Mouse (Mus musculus) adrenal gland (tissue): ENCODE measurements at regions not wholly inside any gene's neighbourhood (a gene's known extent, or its start where the extent isn't known, plus 50 kb on each side); places are given as distances from the start of the nearest gene placed in this dataset.
"Not testable (repeated sequence)": the region's sequence is repeated elsewhere in the genome, so short reads cannot be mapped to it uniquely, and the experiment has no call there.

Experiments
- intact Hi-C: fragments of 180-260 bp; cut with DNase I; formaldehyde crosslinking; loops from one replicate; pipeline ENCODE4 v1.15.1; 2025

DNA sequence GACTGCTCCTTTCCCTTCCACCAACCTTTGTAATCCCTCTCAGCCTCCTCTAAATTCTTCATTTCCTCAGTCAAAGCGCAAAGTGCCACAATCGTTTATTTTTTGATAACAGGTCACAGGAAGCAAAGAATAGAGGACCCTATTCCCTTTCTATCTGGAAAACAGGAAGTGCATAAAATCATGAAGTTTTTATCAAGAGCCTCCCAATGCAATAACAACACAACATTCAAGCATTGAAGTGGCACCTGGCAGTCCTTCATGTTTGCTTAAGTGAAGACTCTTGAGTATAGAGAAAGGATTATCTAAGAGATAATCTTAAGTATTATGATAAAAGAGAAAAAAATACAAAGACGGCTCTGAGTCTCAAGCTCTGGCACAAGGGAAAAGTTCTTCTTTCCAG lies 111.9 kb downstream of the Ibtk start:
- intact Hi-C loops: no loop called here

- intact Hi-C loops: no loop called here
Observed at GRCm38 (mm10) chr9:85636131-85636447, 113.0 kb downstream of the Ibtk start.

GRCm38 (mm10) chr9:85635438-85636130 lies 113.5 kb downstream of the Ibtk start:
- intact Hi-C loops: no loop called here

DNA sequence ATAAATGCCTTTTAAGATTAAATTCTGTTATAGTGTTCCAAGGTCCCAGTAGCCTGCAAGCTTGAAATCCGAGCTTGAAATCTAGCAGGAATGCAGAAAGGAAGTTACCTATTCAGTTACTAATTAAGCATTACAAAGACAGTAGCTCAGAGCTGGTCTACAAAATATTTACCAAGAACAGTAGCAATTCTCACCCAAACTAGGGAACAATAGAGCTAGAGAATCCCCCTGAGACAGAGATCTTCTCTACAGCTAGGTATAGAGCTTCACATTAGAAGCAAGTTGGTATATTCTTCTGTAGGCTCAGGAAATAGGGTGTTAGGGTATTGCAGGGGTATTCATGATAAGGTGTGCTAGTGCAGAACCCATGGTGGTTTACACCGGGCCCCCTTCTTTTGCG lies 114.3 kb downstream of the Ibtk start:
- intact Hi-C loops: not testable (repeated sequence)

GRCm38 (mm10) chr9:85617972-85618371 lies 131.2 kb downstream of the Ibtk start:
- intact Hi-C loops: no loop called here

- intact Hi-C loops: no loop called here
Observed at GRCm38 (mm10) chr9:85617177-85617777, 131.9 kb downstream of the Ibtk start.

DNA sequence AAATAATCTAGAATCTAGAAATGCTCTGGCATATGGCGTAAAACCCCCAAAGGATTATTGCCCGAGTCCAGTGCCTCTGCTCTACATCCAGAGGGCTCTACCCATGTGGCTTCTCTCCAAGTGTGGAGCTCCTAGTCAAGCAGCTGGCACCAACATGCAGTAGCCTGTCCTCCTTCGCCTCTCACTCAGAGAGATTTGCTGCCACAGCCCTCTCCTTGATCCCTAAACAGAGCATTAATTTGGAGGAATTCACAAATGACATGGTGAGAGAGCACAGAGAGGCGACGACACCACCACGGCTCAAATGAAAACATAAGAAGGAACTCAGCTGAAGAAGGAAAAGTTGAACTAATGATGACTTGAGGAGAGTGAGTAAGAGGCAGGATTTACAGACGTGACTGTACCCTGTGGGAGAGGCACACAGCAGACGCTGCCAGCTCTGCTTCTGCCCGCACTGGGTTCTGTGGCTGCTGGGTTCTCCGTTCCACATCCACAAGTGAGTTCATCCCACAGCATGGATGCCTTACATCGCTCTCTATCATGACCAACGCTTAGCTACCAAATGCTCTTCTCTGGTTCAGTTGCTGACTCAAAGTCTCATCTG lies 132.8 kb downstream of the Ibtk start:
- intact Hi-C loops: no loop called here

DNA sequence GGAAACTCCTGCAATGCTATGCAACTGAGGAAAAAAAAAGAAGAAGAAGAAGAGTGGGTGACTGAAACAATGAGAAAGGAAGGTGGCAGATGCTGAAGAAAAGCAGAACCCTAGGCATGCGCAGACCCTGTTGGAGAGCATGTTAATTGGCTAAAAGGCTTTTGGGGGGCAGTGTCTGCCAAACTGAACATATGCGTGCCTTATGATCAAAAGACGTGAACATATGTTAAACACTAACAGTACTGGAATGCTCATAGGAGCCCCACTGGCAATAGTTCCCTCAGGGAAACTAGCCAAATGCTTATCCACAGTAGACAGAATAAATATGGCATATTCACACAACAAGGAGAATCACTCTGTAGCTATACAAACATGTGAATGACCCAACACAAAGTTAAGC lies 140.0 kb downstream of the Ibtk start:
- intact Hi-C loops: no loop called here

- intact Hi-C loops: loop anchor here (5.0 to 10.0 kb wide), 3 partner anchors 1132 to 1642 kb away; no protein-coding TSS in a partner anchor
Observed at GRCm38 (mm10) chr9:85596959-85597358, 152.2 kb downstream of the Ibtk start.

DNA sequence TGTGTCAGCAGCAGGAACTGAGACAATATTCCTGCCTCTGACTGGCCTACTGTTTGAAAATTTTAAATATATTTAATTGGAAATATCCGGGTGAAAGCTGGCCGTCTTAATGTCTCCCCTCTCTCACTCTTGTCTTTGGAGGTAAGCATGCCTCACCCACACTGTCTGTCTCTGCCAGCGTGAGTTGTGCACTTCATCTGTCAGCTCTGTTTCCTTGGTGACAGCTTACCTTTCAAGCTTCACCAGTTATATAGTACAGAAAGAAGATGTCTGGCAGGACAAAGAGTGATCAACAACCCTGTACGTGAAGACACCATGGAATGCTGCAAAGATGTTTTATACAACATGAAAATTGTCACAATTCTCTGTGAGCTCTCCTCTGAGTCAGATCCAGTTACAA lies 155.3 kb downstream of the Ibtk start:
- intact Hi-C loops: loop anchor here (10.0 kb wide), 2 partner anchors 1129 to 1639 kb away; no protein-coding TSS in a partner anchor

- intact Hi-C loops: loop anchor here (10.0 kb wide), 2 partner anchors 1128 to 1638 kb away; no protein-coding TSS in a partner anchor
Observed at GRCm38 (mm10) chr9:85592639-85593038, 156.5 kb downstream of the Ibtk start.

DNA sequence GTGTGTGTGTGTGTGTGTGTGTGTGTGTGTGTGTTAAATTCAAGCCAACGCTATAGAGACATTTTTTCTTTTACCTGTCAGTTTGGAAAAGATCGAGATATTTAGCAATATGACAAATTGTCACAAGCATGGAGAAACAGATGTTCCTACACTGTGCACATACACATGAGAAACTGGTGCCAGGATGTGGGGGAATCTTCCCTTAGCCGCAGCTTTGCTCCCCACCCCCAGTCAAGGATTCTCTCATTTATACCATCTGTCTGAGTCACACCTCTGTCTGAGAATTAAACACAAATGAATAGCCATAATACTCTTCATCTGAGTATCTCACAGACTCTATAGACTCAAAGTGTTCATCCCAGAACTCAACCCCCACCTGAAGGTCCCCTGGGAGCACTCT lies 159.9 kb downstream of the Ibtk start:
- intact Hi-C loops: loop anchor here (5.0 kb wide), 1 partner anchor 262 kb away; the partner anchor contains the start of gene Tent5a

DNA sequence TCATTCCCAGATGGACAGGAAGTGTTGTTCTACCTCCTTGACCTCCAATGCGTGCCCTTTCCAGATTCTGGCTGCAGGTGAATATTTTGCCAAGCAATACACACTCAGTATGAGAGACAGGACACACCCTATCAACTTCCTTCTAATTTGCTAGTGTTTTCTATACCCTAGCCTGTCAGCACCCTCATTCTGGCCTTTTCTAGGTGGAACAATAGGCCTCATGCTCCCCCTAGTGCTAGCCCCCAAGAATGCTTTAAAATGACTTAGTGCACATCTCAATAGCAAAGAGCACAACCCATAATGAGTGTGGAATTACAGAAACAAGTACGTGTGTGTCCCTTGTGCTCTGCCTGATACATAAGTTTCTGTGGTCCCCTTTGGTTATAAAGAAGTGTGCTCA lies 161.1 kb downstream of the Ibtk start:
- intact Hi-C loops: loop anchor here (5.0 kb wide), 1 partner anchor 261 kb away; the partner anchor contains the start of gene Tent5a

GRCm38 (mm10) chr9:85581028-85581595 lies 168.0 kb downstream of the Ibtk start:
- intact Hi-C loops: no loop called here

GRCm38 (mm10) chr9:85577812-85578211 lies 171.3 kb downstream of the Ibtk start:
- intact Hi-C loops: no loop called here

DNA sequence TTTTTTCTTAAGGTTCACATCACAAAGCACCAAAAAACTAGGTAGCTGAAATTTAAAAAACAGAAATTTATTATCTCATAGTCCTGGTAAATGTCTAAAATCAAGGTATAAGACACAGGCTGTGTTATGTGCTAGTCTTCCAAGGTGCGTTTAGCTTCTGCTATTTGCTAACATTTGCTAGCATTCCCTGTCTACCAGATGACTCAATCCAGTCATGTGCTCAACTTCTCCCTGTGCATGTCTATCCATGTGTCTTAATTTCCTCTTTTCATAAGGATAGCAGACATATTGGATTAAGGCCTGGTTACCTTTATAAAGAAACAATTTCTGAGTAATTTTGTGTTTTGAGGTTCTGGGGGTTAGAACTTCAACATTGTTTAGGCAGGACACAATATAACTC lies 171.8 kb downstream of the Ibtk start:
- intact Hi-C loops: no loop called here

DNA sequence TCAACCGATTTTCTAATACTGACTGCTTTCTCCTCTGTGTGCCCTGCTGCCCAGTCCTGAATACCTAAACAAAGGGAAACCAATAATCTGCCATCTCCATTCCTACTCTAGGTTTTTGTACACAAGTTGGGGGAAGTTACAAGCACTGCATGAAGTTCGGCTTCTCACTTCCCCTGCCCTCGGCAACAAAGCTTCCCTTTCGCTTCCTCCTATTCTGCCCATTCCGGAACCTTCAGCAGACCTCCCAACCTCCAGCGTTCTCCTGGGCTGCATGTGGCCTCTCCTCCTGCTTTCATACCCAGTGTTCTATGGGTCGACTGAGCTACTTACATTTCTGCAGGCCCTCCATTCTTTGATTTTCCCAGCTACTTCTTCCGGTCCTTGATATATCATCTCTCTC lies 180.3 kb downstream of the Ibtk start:
- intact Hi-C loops: no loop called here

DNA sequence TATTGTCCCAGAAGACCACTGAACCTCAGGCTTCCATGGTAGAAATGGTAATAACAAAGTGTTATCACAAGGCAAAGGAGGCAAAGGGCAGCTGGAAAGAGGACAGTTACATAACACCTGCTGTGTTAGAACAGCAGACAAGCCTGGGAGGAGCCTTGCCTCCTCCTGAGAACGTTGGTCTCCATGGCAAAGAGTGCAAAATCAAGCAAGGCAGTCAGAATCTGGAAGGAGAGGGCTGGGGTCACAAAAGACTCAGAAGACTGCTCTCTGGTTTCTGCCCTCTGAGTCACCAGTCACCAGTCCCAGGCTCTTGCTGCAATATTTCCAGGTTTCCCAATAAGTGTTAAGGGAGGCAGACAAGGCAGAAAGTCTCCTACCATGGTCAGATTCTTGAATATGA lies 197.3 kb downstream of the Ibtk start:
- intact Hi-C loops: no loop called here

DNA sequence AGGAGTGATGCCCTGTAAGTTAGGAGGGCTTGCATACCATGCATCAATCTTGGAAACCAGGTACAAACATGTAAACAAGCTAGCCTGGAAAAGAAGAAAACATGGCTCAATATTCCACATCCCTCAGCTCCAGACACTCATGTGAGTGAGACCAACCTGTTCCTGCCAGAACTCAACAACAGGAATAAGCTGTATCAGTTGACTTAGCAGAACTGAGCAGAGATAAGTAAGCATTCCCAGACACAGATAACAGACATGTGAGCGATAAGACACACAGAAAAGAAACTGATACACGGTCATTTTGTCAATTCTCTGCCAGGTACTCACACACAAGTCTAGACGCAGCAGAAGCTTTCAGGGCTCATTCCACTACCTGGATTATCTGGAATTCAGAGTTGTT lies 198.7 kb downstream of the Ibtk start:
- intact Hi-C loops: no loop called here

DNA sequence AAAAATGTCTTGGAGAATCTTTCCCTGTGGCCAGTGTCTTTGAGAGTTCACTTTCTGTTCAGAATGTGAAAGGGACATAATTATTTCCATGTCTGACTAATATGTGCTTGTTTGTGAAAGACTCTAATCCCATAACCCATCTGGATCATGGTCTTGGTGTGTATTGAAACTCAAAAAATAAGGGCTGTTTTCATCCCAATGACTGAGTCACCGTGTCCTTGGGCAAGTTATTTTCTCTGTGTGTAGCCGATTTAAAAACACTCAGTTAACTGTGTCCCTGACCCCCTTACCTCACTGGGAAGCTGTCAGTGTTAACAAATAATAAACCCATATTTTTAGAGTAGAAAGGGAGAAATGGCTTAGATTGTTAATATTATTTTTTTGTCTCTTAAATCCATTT lies 202.9 kb downstream of the Ibtk start:
- intact Hi-C loops: no loop called here

- intact Hi-C loops: no loop called here
Observed at GRCm38 (mm10) chr9:85545566-85545965, 203.6 kb downstream of the Ibtk start.

- intact Hi-C loops: no loop called here
Observed at GRCm38 (mm10) chr9:85538557-85538956, 210.6 kb downstream of the Ibtk start.
